Mouse (Mus musculus) E14TG2a.4 (cell line): ENCODE data around the gene Sstr5.

ENCODE experiments used
- CTCF ChIP-seq: conservative IDR thresholded peaks from 2 replicates; pipeline ENCODE4 v1.5.1; 2014; ENCODE audit warnings: low read length
- NANOG ChIP-seq: IDR thresholded peaks from 2 replicates; pipeline ENCODE4 v1.6.1; 2014; ENCODE audit warnings: borderline replicate concordance, low read length, mixed read lengths

DNA sequence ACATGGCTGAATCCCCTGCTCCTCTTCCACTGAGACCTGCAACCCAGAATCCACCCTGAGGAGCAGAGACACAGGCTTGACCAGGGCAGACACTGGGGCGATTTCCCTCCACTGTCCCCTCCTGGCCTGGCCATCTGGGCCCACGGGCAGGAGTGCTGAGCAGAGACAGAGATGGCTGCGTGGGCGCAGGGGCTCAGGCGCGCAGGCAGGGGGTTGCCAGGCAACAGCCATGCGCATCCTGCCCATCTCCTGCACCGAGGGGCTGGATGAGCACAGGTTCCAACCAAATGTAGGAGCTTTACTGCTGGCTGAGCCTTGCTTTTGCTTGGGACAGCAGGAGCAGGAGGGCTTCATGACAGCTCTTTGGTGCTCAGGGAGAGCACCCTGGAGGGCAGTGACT lies 40.5 kb downstream of the Sstr5 start:
- TF ChIP-seq CTCF (no peak), NANOG (no peak)
